In genomic region chr11:22818371-22818770, GRCm38 (mm10) we compare ENCODE assay signal across 24 mouse cellular contexts. TPM values are rescaled to one million over a fixed set of nuclear protein-coding genes. Genes with fewer than 3 reads are reported as not detected.
DNase-seq lines count a peak whose midpoint lies in the region; ATAC-seq and TF ChIP-seq lines count a peak whose summit lies in the region.
"Had no signal": no experiment of that assay in that cellular context is flagged by ENCODE, and none has a peak within 500 bp of the region (broad histone marks: within the 10 kb centered on the region; RNA-seq: fewer than 3 reads in every experiment).

No protein-coding gene starts in this region.

- H3K27ac ChIP-seq in lung, postnatal 0 days (ENCODE audit: low read length) = no peak overlapping the region
- no peak overlapping the region for H3K27ac ChIP-seq in midbrain, embryonic 16.5 days (ENCODE audit: low read length)
- H3K27ac ChIP-seq: embryonic facial prominence, embryonic 13.5 days; gastrocnemius, adult 2 months; heart, embryonic 10.5 days; limb, embryonic 15.5 days; midbrain, embryonic 10.5 days; stomach, postnatal 0 days had no signal

- no peak for ATAC-seq in lung, postnatal 0 days
- ATAC-seq in common myeloid progenitor, adult 5-6 weeks (replicated peaks; ENCODE audit: low read depth, poor library complexity, severe bottlenecking) = peak; percentile 34
- peak; percentile 23 for ATAC-seq in megakaryocyte progenitor cell, adult 5-6 weeks (replicated peaks; ENCODE audit: poor library complexity)
- ATAC-seq in megakaryocyte-erythroid progenitor cell, adult 5-6 weeks (replicated peaks; ENCODE audit: low FRiP score, low TSS enrichment, poor library complexity, severe bottlenecking) = no peak
- ATAC-seq in midbrain, embryonic 16.5 days = no peak
- ATAC-seq: forebrain, embryonic 14.5 days; Patski had no signal

- H3K36me3 ChIP-seq in lung, postnatal 0 days (ENCODE audit: insufficient read depth, low read length) = no peaks in the 10 kb centered on the region
- no peaks in the 10 kb centered on the region for H3K36me3 ChIP-seq in midbrain, embryonic 16.5 days (ENCODE audit: control insufficient read depth, insufficient read depth, low read length)
- H3K36me3 ChIP-seq: embryonic facial prominence, embryonic 13.5 days; heart, embryonic 10.5 days; limb, embryonic 15.5 days; midbrain, embryonic 10.5 days had no signal

- H3K9me3 ChIP-seq in lung, postnatal 0 days (ENCODE audit: low read length) = no peaks in the 10 kb centered on the region
- H3K9me3 ChIP-seq in midbrain, embryonic 16.5 days (replicated peaks; ENCODE audit: control insufficient read depth, low read length, poor library complexity, severe bottlenecking) = no peaks in the 10 kb centered on the region
- H3K9me3 ChIP-seq: embryonic facial prominence, embryonic 13.5 days; G1E; heart, embryonic 10.5 days; limb, embryonic 15.5 days; midbrain, embryonic 10.5 days had no signal

- peak; percentile 38 for DNase-seq in lung, postnatal 25 days (ENCODE audit: low spot score)
- no peak for DNase-seq in lung, postnatal 0 days (ENCODE audit: low spot score)
- DNase-seq in A20 (ENCODE audit: low read depth, low spot score) = peak; percentile 85
- no peak for DNase-seq in adrenal gland, postnatal 14 days
- DNase-seq: cerebellum, adult 2 months; cerebellum, postnatal 25 days; embryo, embryonic 11 days; gastrocnemius, adult 2 months; kidney, adult 18-20 months; layer of hippocampus, adult 9-11 months; lung, postnatal 10 days had no signal

- H3K9ac ChIP-seq in lung, postnatal 0 days (replicated peaks; ENCODE audit: low read depth) = no peak overlapping the region
- no peak overlapping the region for H3K9ac ChIP-seq in midbrain, embryonic 16.5 days (ENCODE audit: low read depth, low read length)
- H3K9ac ChIP-seq: embryonic facial prominence, embryonic 13.5 days; limb, embryonic 15.5 days had no signal

- no peaks in the 10 kb centered on the region for H3K27me3 ChIP-seq in lung, postnatal 0 days (replicated peaks; ENCODE audit: insufficient read depth, low read length)
- no peaks in the 10 kb centered on the region for H3K27me3 ChIP-seq in midbrain, embryonic 16.5 days (ENCODE audit: control insufficient read depth, insufficient read depth, low read depth, low read length)
- H3K27me3 ChIP-seq: embryonic facial prominence, embryonic 13.5 days; limb, embryonic 15.5 days; Patski had no signal

- TF ChIP-seq CTCF in lung, postnatal 0 days (IDR thresholded peaks at IDR 0.05) = no peak

- WGBS in lung, postnatal 0 days = 63% methylated on average over 5 of the region's 5 CpGs
- 85% methylated on average over 5 of the region's 5 CpGs for WGBS in midbrain, embryonic 16.5 days

- no peak for TF ChIP-seq EP300 in lung, postnatal 0 days (IDR thresholded peaks at IDR 0.05)

- no peak overlapping the region for H3K4me3 ChIP-seq in lung, postnatal 0 days (ENCODE audit: low read depth, low read length)
- no peak overlapping the region for H3K4me3 ChIP-seq in midbrain, embryonic 16.5 days (ENCODE audit: low read depth, low read length)
- H3K4me3 ChIP-seq: embryonic facial prominence, embryonic 13.5 days; erythroblast, embryonic 14.5 days; gastrocnemius, adult 2 months; heart, embryonic 10.5 days; limb, embryonic 15.5 days; midbrain, embryonic 10.5 days had no signal

- H3K4me2 ChIP-seq in lung, postnatal 0 days (replicated peaks; ENCODE audit: low read depth, low read length) = no peak overlapping the region
- H3K4me2 ChIP-seq in midbrain, embryonic 16.5 days (ENCODE audit: low read length) = no peak overlapping the region
- H3K4me2 ChIP-seq: embryonic facial prominence, embryonic 13.5 days; limb, embryonic 15.5 days had no signal

- H3K4me1 ChIP-seq in lung, postnatal 0 days (ENCODE audit: insufficient read depth, low read depth, low read length) = no peaks in the 10 kb centered on the region
- no peaks in the 10 kb centered on the region for H3K4me1 ChIP-seq in midbrain, embryonic 16.5 days (ENCODE audit: control insufficient read depth, insufficient read depth, low read length)
- H3K4me1 ChIP-seq: limb, embryonic 15.5 days; midbrain, embryonic 10.5 days had no signal

RNA-seq across cellular contexts. Expression of gene B3gnt2, which starts 42.4 kb away (rescaled TPM):
- 20.4 and 22.3 TPM in 2 replicates for polyA plus RNA-seq in lung, postnatal 0 days (2015; fragmentation: Nextera tagmentation; extraction: Ambion mirVana)
- total RNA-seq in common myeloid progenitor, adult 5-6 weeks (2017) = 3.8 and 8.8 TPM in 2 replicates
- total RNA-seq in megakaryocyte progenitor cell, adult 5-6 weeks (2015) = 6.4 and 8.6 TPM in 2 replicates
- 14.7 and 17.9 TPM in 2 replicates for total RNA-seq in megakaryocyte progenitor cell, adult 5-6 weeks (2017)
- total RNA-seq in megakaryocyte-erythroid progenitor cell, adult 5-6 weeks (2014; fragmentation: Nextera tagmentation) = 7.1 and 24.3 TPM in 2 replicates
- total RNA-seq in megakaryocyte-erythroid progenitor cell, adult 5-6 weeks (2017) = 21.1 and 22.0 TPM in 2 replicates
- 1.6 and 3.5 TPM in 2 replicates for polyA plus RNA-seq in midbrain, embryonic 16.5 days (2015; fragmentation: Nextera tagmentation; extraction: Ambion mirVana)
- total RNA-seq in adrenal gland, postnatal 14 days (2021) = 43.9 and 46.6 TPM in 2 replicates

Comparison
In these comparisons a context has a peak if more than half of its experiments do, and no peak if none do; other contexts are left out.
1. DNase-seq: peak in lung, postnatal 25 days (single experiment) and A20 (single experiment); none in lung, postnatal 0 days (single experiment) and adrenal gland, postnatal 14 days (single experiment).
2. ATAC-seq: peak in common myeloid progenitor, adult 5-6 weeks (single experiment) and megakaryocyte progenitor cell, adult 5-6 weeks (single experiment); none in lung, postnatal 0 days (single experiment), megakaryocyte-erythroid progenitor cell, adult 5-6 weeks (single experiment) and midbrain, embryonic 16.5 days (single experiment).